ENCODE assay signal across 9 mouse cellular contexts in genomic region chr9:33095654-33096053, GRCm38 (mm10).
DNase-seq lines count a peak whose midpoint lies in the region; ATAC-seq and TF ChIP-seq lines count a peak whose summit lies in the region.
"Had no signal": no experiment of that assay in that cellular context is flagged by ENCODE, and none has a peak within 500 bp of the region (broad histone marks: within the 10 kb centered on the region; RNA-seq: fewer than 3 reads in every experiment).

No protein-coding gene starts in this region.

- no peaks in the 10 kb centered on the region for H3K4me1 ChIP-seq in intestine, postnatal 0 days (replicated peaks; ENCODE audit: control insufficient read depth, insufficient read depth, low read length)
- no peaks in the 10 kb centered on the region for H3K4me1 ChIP-seq in intestine, embryonic 15.5 days (replicated peaks)
- H3K4me1 ChIP-seq in embryonic facial prominence, embryonic 11.5 days (ENCODE audit: control insufficient read depth, insufficient read depth, low read length), result no peaks in the 10 kb centered on the region
- H3K4me1 ChIP-seq in neural tube, embryonic 11.5 days (ENCODE audit: control insufficient read depth, insufficient read depth, low read length), result no peaks in the 10 kb centered on the region

- ATAC-seq in intestine, postnatal 0 days, result no peak
- ATAC-seq in intestine, embryonic 15.5 days, result no peak
- ATAC-seq in embryonic facial prominence, embryonic 11.5 days (replicated peaks; ENCODE audit: insufficient number of reproducible peaks, low FRiP score, low TSS enrichment, low read depth), result no peak
- ATAC-seq in hematopoietic stem cell, adult 5-6 weeks (replicated peaks in 1 of 2; ENCODE audit: insufficient read depth in 1 of 2, low FRiP score in 2 of 2, low TSS enrichment in 1 of 2, low read depth in 1 of 2, poor library complexity in 2 of 2, severe bottlenecking in 2 of 2), result peak; percentile 54 to 89; a peak in 3 of 4 replicates
- no peak for ATAC-seq in neural tube, embryonic 11.5 days (ENCODE audit: insufficient read depth, low FRiP score, low TSS enrichment)

- H3K4me2 ChIP-seq in intestine, postnatal 0 days (replicated peaks; ENCODE audit: low read depth), result no peak overlapping the region
- H3K4me2 ChIP-seq in intestine, embryonic 15.5 days (replicated peaks), result no peak overlapping the region
- no peak overlapping the region for H3K4me2 ChIP-seq in embryonic facial prominence, embryonic 11.5 days (ENCODE audit: low read depth, low read length)
- no peak overlapping the region for H3K4me2 ChIP-seq in neural tube, embryonic 11.5 days (ENCODE audit: low read depth)

- H3K9ac ChIP-seq in intestine, postnatal 0 days (ENCODE audit: low read depth, low read length), result no peak overlapping the region
- no peak overlapping the region for H3K9ac ChIP-seq in intestine, embryonic 15.5 days
- H3K9ac ChIP-seq in embryonic facial prominence, embryonic 11.5 days (replicated peaks; ENCODE audit: low read length), result no peak overlapping the region
- no peak overlapping the region for H3K9ac ChIP-seq in neural tube, embryonic 11.5 days (ENCODE audit: low read length)

- TF ChIP-seq CTCF in intestine, postnatal 0 days (IDR thresholded peaks at IDR 0.05; ENCODE audit: low read depth), result peak; percentile 83

- no peak overlapping the region for H3K27ac ChIP-seq in intestine, postnatal 0 days (ENCODE audit: low read depth, low read length)
- no peak overlapping the region for H3K27ac ChIP-seq in intestine, embryonic 15.5 days
- no peak overlapping the region for H3K27ac ChIP-seq in embryonic facial prominence, embryonic 11.5 days (replicated peaks; ENCODE audit: low read depth, low read length)
- no peak overlapping the region for H3K27ac ChIP-seq in neural tube, embryonic 11.5 days (ENCODE audit: low read depth, low read length)

- under 1% methylated on average over 3 of the region's 3 CpGs for WGBS in intestine, postnatal 0 days
- 0% methylated on average over 3 of the region's 3 CpGs for WGBS in intestine, embryonic 15.5 days
- WGBS in embryonic facial prominence, embryonic 11.5 days, result 0% methylated on average over 3 of the region's 3 CpGs
- under 1% methylated on average over 3 of the region's 3 CpGs for WGBS in neural tube, embryonic 11.5 days

- no peaks in the 10 kb centered on the region for H3K36me3 ChIP-seq in intestine, postnatal 0 days (ENCODE audit: control insufficient read depth, insufficient read depth)
- H3K36me3 ChIP-seq in intestine, embryonic 15.5 days, result no peaks in the 10 kb centered on the region
- H3K36me3 ChIP-seq in embryonic facial prominence, embryonic 11.5 days (replicated peaks; ENCODE audit: control insufficient read depth, insufficient read depth, low read depth, low read length), result no peaks in the 10 kb centered on the region
- no peaks in the 10 kb centered on the region for H3K36me3 ChIP-seq in neural tube, embryonic 11.5 days (ENCODE audit: control insufficient read depth, insufficient read depth, low read length)

- no peaks in the 10 kb centered on the region; the same call in 1 of the 2 replicates for H3K27me3 ChIP-seq in intestine, postnatal 0 days (replicated peaks; ENCODE audit: control insufficient read depth, insufficient read depth, low read length)
- H3K27me3 ChIP-seq in intestine, embryonic 15.5 days (replicated peaks), result no peaks in the 10 kb centered on the region
- no peaks in the 10 kb centered on the region for H3K27me3 ChIP-seq in embryonic facial prominence, embryonic 11.5 days (ENCODE audit: control insufficient read depth, insufficient read depth, low read length)
- H3K27me3 ChIP-seq in neural tube, embryonic 11.5 days (ENCODE audit: control insufficient read depth, insufficient read depth, low read length), result no peaks in the 10 kb centered on the region

- no peak overlapping the region for H3K4me3 ChIP-seq in intestine, postnatal 0 days (ENCODE audit: low read depth, low read length)
- H3K4me3 ChIP-seq in intestine, embryonic 15.5 days (replicated peaks), result no peak overlapping the region
- no peak overlapping the region for H3K4me3 ChIP-seq in embryonic facial prominence, embryonic 11.5 days (ENCODE audit: low read depth, low read length)
- no peak overlapping the region for H3K4me3 ChIP-seq in neural tube, embryonic 11.5 days (ENCODE audit: low read depth, low read length)
- H3K4me3 ChIP-seq: myocyte had no signal

- H3K9me3 ChIP-seq in intestine, postnatal 0 days (ENCODE audit: control insufficient read depth), result no peaks in the 10 kb centered on the region
- H3K9me3 ChIP-seq in intestine, embryonic 15.5 days, result no peaks in the 10 kb centered on the region
- no peaks in the 10 kb centered on the region for H3K9me3 ChIP-seq in embryonic facial prominence, embryonic 11.5 days (replicated peaks; ENCODE audit: control insufficient read depth, low read length)
- no peaks in the 10 kb centered on the region for H3K9me3 ChIP-seq in neural tube, embryonic 11.5 days (ENCODE audit: control insufficient read depth, low read length)

- DNase-seq in adrenal gland, adult 8-10 months, result peak; percentile 33
- peak; percentile 86 for DNase-seq in embryonic facial prominence, embryonic 11.5 days (ENCODE audit: low spot score)
- DNase-seq in left cerebral cortex, postnatal 14 days (ENCODE audit: low spot score in 2 of 2), result peak; percentile 60 to 83
- DNase-seq in neural tube, embryonic 11.5 days (ENCODE audit: low spot score), result peak; percentile 70
- DNase-seq in thymus, adult 18-20 months, result peak; percentile 31 to 41

- intact Hi-C loops in left cerebral cortex, postnatal 14 days (cut with DNase I), result loop anchor here (1.0 to 5.0 kb wide), 4 partner anchors 151 to 818 kb away; no protein-coding TSS in a partner anchor

Comparison
In these comparisons a context has a peak if more than half of its experiments do, and no peak if none do; other contexts are left out.
1. ATAC-seq: peak in hematopoietic stem cell, adult 5-6 weeks (2 of 2); none in intestine, postnatal 0 days (single experiment), intestine, embryonic 15.5 days (single experiment), embryonic facial prominence, embryonic 11.5 days (single experiment) and neural tube, embryonic 11.5 days (single experiment).
2. DNase-seq: peak in every context shown above with its lines; median percentile 86 in embryonic facial prominence, embryonic 11.5 days; 72 in left cerebral cortex, postnatal 14 days; 70 in neural tube, embryonic 11.5 days; 36 in thymus, adult 18-20 months; 33 in adrenal gland, adult 8-10 months.